Mouse (Mus musculus) myocyte (in vitro differentiated cells): ENCODE measurements around the gene Nt5c1a.

Experiments
- CEBPB ChIP-seq: IDR thresholded peaks from 2 replicates; pipeline ENCODE4 v1.6.1; 2011; ENCODE audit warnings: mild to moderate bottlenecking, moderate library complexity; ENCODE audit not compliant: poor library complexity, insufficient read depth, severe bottlenecking
- E2F4 ChIP-seq: IDR thresholded peaks from one replicate; pipeline ENCODE4 v1.6.1; 2011; ENCODE audit warnings: mild to moderate bottlenecking, control low read depth, moderate library complexity; ENCODE audit not compliant: insufficient read depth
- MAX ChIP-seq: IDR thresholded peaks from one replicate; pipeline ENCODE4 v1.6.1; 2011; ENCODE audit warnings: low read depth, mild to moderate bottlenecking, control low read depth
- MYOD1 ChIP-seq, 3 experiments: IDR thresholded peaks; one replicate each; pipeline ENCODE4 v1.6.1; 2011; ENCODE audit warnings: control low read depth in 2 of 3, low read depth in 2 of 3, mild to moderate bottlenecking in 2 of 3, moderate library complexity in 1 of 3; ENCODE audit not compliant: insufficient read length in 2 of 3, control insufficient read depth in 1 of 3
- MYOG ChIP-seq, 3 experiments: IDR thresholded peaks; one replicate each; pipeline ENCODE4 v1.6.1; 2011; ENCODE audit warnings: control low read depth in 2 of 3, low read depth in 2 of 3, mild to moderate bottlenecking in 2 of 3; ENCODE audit not compliant: insufficient read length in 2 of 3, control insufficient read depth in 1 of 3, insufficient read depth in 1 of 3
- POLR2A ChIP-seq: IDR thresholded peaks from one replicate; pipeline ENCODE4 v1.6.1; 2011; ENCODE audit warnings: low read depth, mild to moderate bottlenecking, control low read depth, moderate library complexity; ENCODE audit not compliant: insufficient read length
- SRF ChIP-seq: IDR thresholded peaks from one replicate; pipeline ENCODE4 v1.6.1; 2011; ENCODE audit warnings: low read depth; ENCODE audit not compliant: control insufficient read depth, insufficient read length
- USF1 ChIP-seq: IDR thresholded peaks from one replicate; pipeline ENCODE4 v1.6.1; 2011; ENCODE audit warnings: low read depth, mild to moderate bottlenecking, control low read depth, moderate library complexity

DNA sequence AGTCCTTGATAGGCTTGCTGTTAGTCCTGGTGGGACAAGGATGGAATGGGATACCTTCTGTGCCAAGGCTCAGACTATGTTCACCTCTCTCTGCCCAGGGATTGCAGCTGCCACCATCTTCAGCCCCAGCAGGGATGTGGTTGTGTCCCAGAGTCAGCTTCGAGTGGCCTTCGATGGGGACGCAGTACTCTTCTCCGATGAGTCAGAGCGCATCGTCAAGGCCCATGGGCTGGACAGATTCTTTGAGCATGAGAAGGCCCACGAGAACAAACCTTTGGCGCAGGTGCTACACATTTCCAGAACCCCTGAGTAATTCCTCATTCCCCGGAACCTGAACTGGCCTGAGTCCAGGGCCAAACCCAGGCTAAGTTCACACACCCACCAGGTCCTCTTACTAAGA, 12.7 kb downstream of the Nt5c1a start:
- no peak for TF ChIP-seq POLR2A
- no peak for TF ChIP-seq E2F4
- TF ChIP-seq MAX, result no peak
- TF ChIP-seq SRF, result no peak
- TF ChIP-seq USF1, result no peak
- no peak for TF ChIP-seq CEBPB
- TF ChIP-seq MYOD1 (IDR thresholded peaks at IDR 0.05; ENCODE audit: control insufficient read depth in 1 of 3, insufficient read length in 2 of 3, low read depth in 2 of 3), result no peak
- TF ChIP-seq MYOG (IDR thresholded peaks at IDR 0.05; ENCODE audit: control insufficient read depth in 1 of 3, insufficient read depth in 1 of 3, insufficient read length in 2 of 3, low read depth in 2 of 3), result no peak
